Mouse (Mus musculus): ENCODE measurements at regions not wholly inside any gene's neighbourhood (a gene's known extent, or its start where the extent isn't known, plus 50 kb on each side); places are given as distances from the start of the nearest gene placed in this dataset.
A peak's percentile ranks its signal among the peaks of the same experiment; 100 is the strongest.

DNA sequence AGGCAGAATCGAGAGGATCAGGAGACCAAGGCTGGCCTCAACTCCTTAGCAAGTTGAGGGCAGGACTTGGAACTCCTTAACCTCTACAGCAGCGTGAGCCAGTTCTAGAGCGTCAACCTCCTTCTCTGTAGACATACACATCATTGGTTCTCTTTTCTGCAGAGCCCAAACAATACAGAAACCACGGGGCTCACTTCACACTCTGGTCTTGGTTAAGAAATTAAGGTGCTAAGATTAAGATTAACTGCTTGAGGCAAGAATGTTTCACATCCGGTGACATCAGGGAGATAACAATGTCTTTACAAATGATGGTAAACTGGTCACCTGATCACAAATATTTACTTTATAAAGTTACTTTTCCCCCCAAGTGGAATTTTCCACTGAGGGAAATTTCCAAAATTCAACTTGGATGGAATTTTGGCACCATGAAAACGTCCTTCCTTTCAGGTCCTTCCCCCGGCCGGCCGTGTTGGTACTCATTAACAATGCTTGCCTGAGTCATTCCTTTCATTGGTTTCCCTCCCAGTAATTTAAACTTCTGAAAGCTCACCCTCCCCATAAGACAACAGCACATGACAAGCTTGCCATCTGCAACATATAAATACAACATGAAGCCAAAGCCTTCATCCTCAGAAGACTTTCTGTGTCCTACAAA, 77.3 kb upstream of the Kdm7a start:
- intact Hi-C loops (cut with DNase I) = no loop called here
- no peak for DNase-seq

DNA sequence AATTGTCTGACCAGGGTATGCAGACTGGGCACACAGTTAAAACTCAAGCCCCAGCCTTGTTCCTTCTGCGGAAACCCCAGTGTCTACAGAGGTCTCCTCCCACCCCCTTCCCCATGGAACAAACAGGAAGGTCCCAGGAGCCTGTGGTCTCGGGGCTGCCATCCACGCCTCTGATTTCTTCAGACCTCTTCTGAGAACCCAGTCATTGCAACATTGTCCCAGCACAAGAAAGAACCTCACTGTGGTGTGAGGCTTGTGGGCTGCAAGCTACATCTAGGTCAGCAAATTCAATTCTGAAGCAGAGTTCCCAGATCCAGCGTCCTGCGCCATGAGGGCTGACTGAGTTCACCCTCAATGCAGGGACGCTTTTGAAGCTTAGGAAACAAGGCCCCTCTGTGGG, 71.7 kb upstream of the Kdm7a start:
- intact Hi-C loops (cut with DNase I) = no loop called here
- DNase-seq = no peak

DNA sequence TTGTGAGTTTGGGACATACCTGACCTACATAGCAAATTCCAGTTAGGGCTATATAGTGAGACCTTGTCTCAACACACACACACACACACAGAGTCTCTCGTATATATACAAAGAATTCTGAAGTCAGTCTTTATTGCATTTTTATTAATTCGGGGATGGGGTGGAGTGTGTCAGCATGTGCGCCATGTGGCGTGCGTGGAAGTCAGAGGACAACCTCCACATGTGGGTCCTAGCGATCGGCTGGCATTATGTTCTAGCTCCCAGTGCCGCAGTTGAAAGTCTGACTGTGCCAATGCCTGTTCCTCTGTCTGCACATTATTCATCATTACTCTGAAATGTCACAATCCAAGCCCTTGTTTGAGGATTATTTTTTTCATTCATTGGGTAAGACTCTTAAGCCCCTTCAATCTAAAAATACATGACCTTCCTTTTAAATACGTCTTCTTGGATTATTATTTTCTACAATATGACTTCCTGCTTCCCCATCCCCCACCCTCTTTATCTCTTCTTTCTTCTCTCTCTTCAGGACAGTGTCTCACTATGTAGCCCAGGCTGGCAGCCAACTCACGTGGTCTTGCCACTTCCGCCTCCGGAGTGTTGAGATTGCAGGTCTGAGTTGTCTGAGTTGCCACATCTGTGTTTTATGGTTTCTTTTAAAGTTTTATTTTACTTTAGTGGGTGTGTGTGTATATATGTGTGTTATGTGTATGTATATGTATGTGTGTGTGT, 68.3 kb upstream of the Kdm7a start:
- DNase-seq = no peak
- intact Hi-C loops (cut with DNase I) = no loop called here

DNA sequence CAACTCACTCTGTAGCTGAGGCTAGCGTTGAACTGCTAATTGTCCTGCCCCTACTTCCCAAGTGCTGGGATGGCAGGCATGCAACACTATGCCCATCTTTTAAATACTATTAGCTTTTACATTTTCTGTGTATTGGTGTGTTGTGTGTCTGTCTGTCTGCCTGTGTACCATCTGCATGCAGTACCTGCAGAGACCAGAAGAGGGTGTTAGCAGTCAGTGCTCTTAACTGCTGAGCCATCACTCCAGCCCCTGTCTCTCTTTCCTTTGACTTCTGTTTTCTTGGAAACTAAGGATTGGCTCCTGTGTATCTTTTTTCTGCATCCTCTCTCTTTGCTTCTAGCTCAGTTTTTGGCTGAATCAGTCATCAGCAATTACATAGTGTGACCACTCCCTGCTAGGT, 66.8 kb upstream of the Kdm7a start:
- DNase-seq = no peak
- intact Hi-C loops (cut with DNase I) = no loop called here

DNA sequence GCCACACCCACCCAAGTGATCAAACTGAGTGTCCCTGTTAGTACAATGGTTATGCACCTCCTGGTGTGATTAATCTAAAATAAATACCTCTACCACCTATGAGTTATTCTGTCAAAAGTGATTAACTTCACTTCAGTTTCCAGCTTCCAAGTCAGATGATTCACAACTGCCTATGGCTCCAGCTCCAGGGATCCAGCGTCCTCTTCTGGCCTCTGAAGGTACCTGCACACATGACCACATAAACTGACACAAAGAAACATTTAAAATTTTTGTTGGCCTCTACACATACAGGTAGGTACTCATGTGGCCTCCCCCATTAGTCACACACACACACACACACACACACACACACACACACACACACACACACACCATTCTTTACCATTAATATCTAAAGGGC, 63.9 kb upstream of the Kdm7a start:
- DNase-seq = no peak
- intact Hi-C loops (cut with DNase I) = no loop called here

DNA sequence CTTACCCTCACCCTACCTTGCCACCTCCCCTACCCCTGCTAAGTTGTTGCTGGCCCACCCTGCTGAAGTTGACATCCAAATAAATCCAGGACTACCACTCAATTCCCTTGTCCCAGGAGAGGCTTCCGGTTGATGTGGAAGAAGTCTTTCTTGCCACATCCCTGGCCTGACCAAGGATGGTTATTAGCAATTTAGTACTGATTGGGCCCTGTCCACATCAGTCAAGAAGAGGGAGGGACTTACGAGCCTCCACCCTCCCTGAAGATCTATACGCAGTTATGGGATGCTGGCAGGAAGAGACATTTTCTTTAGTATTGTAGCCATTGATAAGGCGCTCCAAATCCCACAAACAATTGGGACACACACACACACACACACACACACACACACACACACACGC, 63.1 kb upstream of the Kdm7a start:
- DNase-seq = no peak
- intact Hi-C loops (cut with DNase I) = no loop called here

DNA sequence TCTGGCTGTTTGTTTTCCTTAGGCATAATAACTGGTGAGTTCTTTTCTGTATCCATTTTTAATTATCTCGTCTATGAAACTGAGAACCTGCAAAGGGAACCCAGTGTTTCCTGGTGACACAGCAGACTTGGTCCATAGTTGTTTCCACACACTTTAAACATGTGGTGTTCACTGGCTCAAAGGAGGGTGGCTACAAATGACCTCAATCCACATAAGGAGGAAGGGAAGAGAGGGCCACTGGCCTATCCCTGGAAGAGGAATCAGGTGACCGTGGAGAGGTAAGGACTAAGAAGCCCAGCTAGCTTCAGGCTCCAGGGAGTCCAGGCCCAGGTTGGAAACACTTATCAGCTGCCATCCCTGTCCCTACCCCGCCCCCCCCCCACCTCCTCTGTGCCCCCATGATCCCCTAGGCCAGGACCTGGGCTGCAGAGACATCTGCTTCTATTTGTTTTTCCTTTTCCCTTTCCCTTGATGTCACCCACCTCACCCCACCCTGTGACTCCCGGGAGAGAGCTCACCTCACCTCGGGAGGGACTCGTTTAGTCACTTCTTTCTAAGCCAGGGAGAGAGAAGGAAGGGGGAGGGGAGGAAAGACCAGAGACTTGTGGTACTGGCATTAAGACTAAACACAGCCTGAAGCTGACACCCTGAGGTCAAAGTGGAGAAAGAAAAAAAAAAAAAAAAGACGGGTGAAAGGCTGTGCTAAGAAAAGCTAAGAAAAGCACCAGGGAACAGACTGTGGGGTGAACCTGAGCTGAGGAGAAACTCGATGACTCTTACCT, 62.2 kb upstream of the Kdm7a start:
- no peak for DNase-seq
- intact Hi-C loops (cut with DNase I) = no loop called here

DNA sequence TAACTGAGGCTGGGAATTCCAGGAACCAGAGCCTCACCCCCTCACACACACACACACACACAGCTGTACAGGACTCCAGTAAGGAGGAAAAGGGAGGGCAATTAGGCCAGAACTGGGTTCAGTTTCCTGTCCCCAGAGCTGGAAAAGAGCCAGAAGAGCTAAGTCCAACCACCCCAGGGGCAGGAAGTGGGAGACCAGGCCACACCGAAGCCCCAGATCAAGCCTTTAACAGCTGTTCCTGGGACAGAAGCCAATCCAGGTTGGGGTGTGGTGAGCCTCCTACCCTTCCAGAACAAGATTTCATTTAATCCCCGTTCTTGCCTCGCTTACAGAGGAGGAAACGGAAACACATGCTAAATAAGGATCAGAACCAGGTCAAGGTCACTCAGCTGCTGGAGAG, 58.1 kb upstream of the Kdm7a start:
- DNase-seq = peak in 1 of 2 experiments; percentile 25
- intact Hi-C loops (cut with DNase I) = no loop called here

DNA sequence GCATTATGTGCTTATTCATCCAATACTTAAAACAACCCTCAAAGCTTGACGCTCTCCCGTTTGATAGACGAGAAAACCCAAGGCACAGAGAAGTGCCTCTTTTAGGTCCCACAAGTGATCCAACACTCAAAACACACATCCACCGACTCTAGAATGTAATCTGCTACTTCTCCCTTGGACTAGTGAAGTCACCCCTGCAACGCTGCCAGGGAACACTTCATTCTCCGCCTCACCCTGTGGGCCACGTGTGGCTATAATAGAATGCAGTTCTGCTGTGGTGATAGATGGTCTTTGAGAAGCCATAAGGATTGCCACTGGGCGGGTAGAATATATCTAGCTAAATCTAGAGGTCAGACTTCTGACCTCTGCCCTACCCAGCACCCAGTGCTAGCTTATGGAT, 57.0 kb upstream of the Kdm7a start:
- intact Hi-C loops (cut with DNase I) = no loop called here
- peak in 1 of 2 experiments; percentile 56 for DNase-seq

DNA sequence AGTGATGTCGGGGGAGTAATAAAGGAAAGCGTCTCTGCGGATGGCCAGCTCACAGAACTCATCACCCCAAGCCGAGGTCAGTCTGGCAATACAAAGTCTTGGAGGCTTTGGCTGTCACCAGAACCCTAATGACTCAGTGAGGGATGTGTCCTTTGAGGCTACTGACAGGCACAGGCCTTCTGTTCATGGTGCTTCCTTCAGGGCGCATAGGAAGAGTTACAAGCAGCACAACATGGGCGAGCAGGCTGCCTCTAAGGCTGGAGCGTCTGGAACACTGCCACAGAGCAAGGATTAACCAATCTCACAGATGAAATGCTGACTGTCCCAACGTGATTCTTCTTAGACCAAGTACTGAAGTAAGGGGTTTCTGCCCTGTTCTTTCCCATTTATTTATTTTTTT, 55.4 kb upstream of the Kdm7a start:
- intact Hi-C loops (cut with DNase I) = no loop called here
- DNase-seq = peak in 1 of 2 experiments; percentile 46

DNA sequence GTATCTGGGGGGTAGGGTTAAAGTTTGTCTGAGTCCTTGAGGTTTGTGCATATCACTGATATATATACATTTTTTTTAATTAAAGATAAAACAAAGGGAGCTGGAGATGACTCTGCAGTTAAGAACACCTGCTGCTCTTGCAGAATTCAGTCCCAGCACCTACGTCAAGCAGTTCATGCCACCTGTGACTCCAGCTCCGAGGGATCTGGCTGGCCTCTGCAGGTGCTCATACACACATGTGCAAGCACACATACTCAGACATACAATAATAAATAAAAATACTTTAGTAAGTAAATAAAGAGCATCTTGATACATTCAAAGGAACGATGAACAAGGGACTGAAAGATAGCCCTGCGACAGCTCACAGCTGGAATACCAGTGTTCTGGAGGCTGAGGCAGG, 53.9 kb upstream of the Kdm7a start:
- DNase-seq = no peak
- intact Hi-C loops (cut with DNase I) = no loop called here

DNA sequence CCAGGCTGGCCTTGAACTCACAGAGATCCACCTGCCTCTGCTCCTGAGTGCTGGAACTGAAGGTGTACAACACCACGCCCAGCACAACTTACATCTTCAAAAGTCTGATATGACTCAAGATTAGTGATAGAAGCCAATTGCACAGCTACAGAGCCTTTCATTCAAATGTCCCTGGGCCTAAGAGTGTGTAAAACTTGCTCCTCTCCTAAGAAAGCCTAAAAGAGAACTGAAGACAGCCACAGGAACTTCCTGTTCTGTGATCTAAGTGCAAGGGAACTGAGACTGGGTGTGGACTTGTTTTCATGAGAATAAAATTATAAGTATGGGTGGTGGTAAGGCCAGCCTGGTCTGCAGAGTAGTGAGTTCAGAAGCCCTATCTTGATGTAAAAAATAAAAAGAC, 52.5 kb upstream of the Kdm7a start:
- intact Hi-C loops (cut with DNase I) = no loop called here
- DNase-seq = no peak

DNA sequence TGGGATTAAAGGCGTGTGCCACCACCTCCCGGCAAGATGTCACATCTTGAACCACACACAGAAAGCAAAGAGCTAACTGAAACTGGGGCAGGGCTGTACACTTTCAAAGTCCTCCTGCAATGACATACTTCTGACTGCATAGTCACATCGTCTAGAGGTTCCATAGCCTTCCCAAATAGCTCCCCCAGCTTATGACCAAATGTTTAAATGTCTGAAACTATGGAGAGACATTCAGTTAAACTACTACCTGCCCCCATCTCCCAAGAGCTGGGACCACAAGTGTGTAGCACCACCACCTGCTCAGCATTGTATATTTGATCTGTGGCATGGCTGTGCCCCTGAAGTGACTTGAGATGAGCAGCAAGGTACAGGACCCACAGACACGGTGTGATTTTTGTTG, 52.1 kb upstream of the Kdm7a start:
- intact Hi-C loops (cut with DNase I) = no loop called here
- DNase-seq = no peak

DNA sequence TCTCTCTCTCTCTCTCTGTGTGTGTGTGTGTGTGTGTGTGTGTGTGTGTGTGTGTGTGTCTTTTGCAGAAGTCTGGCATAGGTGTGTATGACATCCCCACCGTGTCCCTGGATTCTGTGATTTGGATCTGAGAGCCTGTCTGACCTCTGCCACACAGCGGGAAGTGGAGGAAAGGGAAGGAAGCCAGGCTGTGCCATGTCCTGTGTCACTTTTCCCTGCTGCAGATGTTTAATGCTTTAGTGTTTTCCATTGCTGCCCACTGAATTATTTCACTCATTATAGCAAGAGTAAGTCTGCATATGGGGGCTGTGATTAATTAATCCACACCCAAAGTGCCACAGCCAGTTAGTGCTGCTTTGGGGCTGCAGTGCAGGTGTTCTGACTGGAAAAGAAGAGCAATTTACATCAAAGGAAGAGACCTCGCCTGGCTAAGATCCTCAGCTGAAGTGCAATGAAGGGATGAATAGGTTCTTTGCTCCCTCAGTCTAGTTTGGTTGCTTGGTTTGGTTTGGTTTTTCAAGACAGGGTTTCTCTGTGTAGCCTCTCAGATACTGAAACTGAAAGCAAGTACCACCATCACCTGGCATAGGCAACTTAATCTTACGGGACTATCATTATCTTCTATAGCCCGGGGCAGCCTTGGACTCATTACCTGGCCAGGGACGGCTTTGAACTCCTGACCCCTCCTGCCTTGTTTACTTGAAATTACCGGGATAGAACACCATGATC, 51.2 kb upstream of the Kdm7a start:
- no peak for DNase-seq
- intact Hi-C loops (cut with DNase I) = no loop called here

DNA sequence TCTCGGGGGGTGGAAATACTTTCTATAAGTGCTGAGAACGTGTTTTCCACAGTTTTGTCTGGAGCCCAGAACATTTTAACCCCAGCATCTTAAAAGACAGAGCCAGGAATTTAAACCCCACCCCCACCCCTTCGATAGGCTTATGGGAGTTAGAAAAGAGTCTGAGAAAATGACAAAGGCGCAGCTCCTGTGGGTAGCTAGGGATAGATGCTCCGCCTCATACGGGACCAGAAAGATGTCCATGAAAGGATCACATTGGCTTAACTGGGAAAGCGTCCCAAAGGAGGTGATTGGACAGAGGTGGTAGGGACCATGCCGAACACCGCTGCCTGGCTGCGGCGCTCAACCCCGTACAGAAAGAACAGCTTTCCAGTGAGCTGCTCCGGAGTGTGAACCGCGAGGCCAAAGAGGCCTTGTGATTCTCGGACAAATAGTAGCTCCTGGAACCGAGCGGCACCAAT, 50.6 kb upstream of the Kdm7a start:
- intact Hi-C loops (cut with DNase I) = no loop called here
- DNase-seq = no peak

DNA sequence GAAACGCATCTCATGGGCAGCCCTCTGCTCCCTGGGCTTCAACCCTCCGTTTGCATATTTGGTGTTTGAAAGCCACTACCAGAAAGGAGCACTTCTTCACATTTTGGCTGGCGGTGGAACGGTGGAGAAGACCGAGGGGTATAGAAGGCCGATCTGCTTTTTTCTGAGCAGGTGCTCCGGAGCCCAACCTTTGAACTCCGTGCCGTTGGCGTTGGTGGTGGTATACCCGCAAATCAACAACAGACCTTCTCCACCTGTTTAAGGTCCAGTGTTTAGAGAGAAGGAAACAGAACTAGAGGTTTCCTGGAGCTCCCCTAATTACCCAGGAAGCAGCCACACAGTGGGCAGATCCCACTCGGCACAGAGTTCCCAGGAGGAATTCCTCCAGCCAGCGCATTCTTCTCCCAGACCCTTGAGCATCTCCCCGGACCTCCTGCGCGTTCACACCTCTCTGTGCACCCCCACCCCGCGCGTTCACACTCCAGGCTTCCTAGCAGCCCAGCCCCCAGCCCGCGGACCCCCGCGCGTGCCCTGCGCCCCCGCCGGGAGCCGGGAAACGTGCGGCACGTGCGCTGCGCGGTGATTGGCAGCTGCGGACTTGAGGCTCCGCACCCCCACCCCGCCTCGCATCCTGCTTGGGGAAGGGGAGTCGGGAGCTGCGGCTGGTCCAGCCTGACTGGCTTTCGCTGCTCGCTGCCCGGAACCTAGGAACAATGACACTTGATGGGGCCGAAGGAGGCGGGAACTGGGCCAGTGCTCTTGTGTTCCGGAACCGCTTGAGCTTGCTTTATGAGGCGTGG, 49.9 kb upstream of the Kdm7a start:
- intact Hi-C loops (cut with DNase I) = no loop called here
- peak in 1 of 2 experiments; percentile 44 for DNase-seq

Measured in gastrocnemius, postnatal 36 days (tissue).